Mouse (Mus musculus): ENCODE measurements around the gene Cpne5.

DNA sequence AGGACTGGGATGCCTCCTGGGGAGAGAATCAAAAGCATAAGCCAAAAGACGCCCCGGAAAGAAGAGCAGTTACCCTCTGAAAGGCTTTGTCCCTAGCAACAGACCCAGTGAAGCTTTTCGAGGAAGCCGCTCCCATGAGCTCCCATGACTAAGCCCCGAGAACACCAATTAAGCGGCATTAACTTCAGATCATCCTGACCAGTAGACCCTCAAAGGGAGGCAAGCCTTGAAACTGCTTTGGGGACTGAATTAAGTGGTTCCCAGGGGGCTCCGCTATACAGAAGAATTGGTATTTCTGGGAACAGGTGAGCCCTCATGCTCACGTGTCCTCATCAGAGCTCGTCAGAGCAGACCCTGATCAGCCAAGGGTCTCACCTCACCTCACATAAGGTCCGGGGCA lies 23.3 kb downstream of the Cpne5 start:
- no peak for TF ChIP-seq CTCF (IDR thresholded peaks at IDR 0.05 in 2 of 3, conservative IDR thresholded peaks at IDR 0.05 in 1 of 3; ENCODE audit: control insufficient read depth in 1 of 3, insufficient read depth in 1 of 3, low read depth in 2 of 3, low read length in 3 of 3, poor library complexity in 1 of 3, severe bottlenecking in 1 of 3)
- no peak for TF ChIP-seq ZNF384 (IDR thresholded peaks at IDR 0.05; ENCODE audit: low read depth, low read length)
- no peak for TF ChIP-seq POLR2A (IDR thresholded peaks at IDR 0.05; ENCODE audit: control insufficient read depth in 1 of 2, insufficient read depth in 1 of 2, low read depth in 1 of 2, low read length in 2 of 2, poor library complexity in 1 of 2)
